Mouse (Mus musculus) midbrain, postnatal 0 days (tissue): ENCODE data around the gene Slc25a13. TPM values are rescaled to one million over a fixed set of nuclear protein-coding genes. Genes with fewer than 3 reads are reported as not detected.

Experiments used
- ATAC-seq: fragments of 200-750 bp; cut with Nextera tagmentation; 2 replicates; pipeline ENCODE4 v1.8.0; 2017; ENCODE audit warnings: moderate number of reproducible peaks, mild to moderate bottlenecking, moderate TSS enrichment, moderate library complexity; ENCODE audit not compliant: low FRiP score
- DNase-seq: peaks from one replicate; pipeline ENCODE4 v3.0.0-alpha.2; 2015; ENCODE audit warnings: low spot score
- H3K27ac ChIP-seq: fragments of 300-500 bp; sonication (generic); 2 replicates; pipeline ENCODE4 v1.5.1; 2014; ENCODE audit warnings: low read depth, mild to moderate bottlenecking, low read length, mixed read lengths
- H3K27me3 ChIP-seq: fragments of 300-500 bp; sonication (generic); 2 replicates; pipeline ENCODE4 v1.6.1; 2014; ENCODE audit warnings: low read length, control low read depth, mixed read lengths; ENCODE audit not compliant: insufficient read depth
- H3K36me3 ChIP-seq: fragments of 300-500 bp; sonication (generic); 2 replicates; pipeline ENCODE4 v1.6.1; 2014; ENCODE audit warnings: low read length, control low read depth, mixed read lengths; ENCODE audit not compliant: insufficient read depth
- H3K4me1 ChIP-seq: fragments of 300-500 bp; sonication (generic); 2 replicates; pipeline ENCODE4 v1.6.1; 2014; ENCODE audit warnings: mild to moderate bottlenecking, control low read depth, antibody characterized with exemption, low read length, mixed read lengths; ENCODE audit not compliant: insufficient read depth
- H3K4me2 ChIP-seq: fragments of 300-500 bp; sonication (generic); 2 replicates; pipeline ENCODE4 v1.6.1; 2014; ENCODE audit warnings: low read depth, mild to moderate bottlenecking, low read length, mixed read lengths; ENCODE audit not compliant: poor library complexity, severe bottlenecking
- H3K4me3 ChIP-seq: fragments of 300-500 bp; sonication (generic); 2 replicates; pipeline ENCODE4 v1.5.1; 2014; ENCODE audit warnings: low read depth, mild to moderate bottlenecking, low read length, moderate library complexity
- H3K9ac ChIP-seq: fragments of 300-500 bp; sonication (generic); replicated peaks from 2 replicates; pipeline ENCODE4 v1.6.1; 2014; ENCODE audit warnings: mild to moderate bottlenecking, low read length, moderate library complexity, mixed read lengths; ENCODE audit not compliant: poor library complexity, severe bottlenecking
- H3K9me3 ChIP-seq: fragments of 300-500 bp; sonication (generic); 2 replicates; pipeline ENCODE4 v1.6.1; 2016; ENCODE audit warnings: low read length, control low read depth
- CTCF ChIP-seq: IDR thresholded peaks from 2 replicates; pipeline ENCODE4 v1.5.1; 2016; ENCODE audit warnings: antibody characterized with exemption, mild to moderate bottlenecking
- WGBS: fragments of 180-500 bp; shearing (Covaris S2); extraction: QIAGEN DNeasy Blood & Tissue Kit; methylation state at CpG from one replicate; pipeline ENCODE4 v1.1.7; 2014; 5-methylcytosine and 5-hydroxymethylcytosine counted together
- polyA plus RNA-seq: library from polyadenylated mRNA; unstranded; fragments of >200 nt; fragmentation: Nextera tagmentation; extraction: Ambion mirVana; gene quantifications from 2 replicates; pipeline ENCODE4 v1.2.1, GENCODE M21; 2015
- total RNA-seq: library from RNA; depleted of rRNA; stranded (reverse); fragments of >200 nt; gene quantifications from 2 replicates; pipeline ENCODE4 v1.2.3, GENCODE M21; 2014

Slc25a13 gene
- total and polyA plus RNA-seq, 2 experiments from 2014 or later = 2.1 to 2.4 TPM

- no peaks in the 10 kb centered on the region for H3K27me3 ChIP-seq
- no peak for TF ChIP-seq CTCF
- no peak overlapping the region for H3K4me2 ChIP-seq
- H3K4me3 ChIP-seq = no peak overlapping the region
- no peaks in the 10 kb centered on the region for H3K36me3 ChIP-seq
- H3K27ac ChIP-seq = no peak overlapping the region
- DNase-seq = no peak
- H3K4me1 ChIP-seq = no peaks in the 10 kb centered on the region
- H3K9ac ChIP-seq = no peak overlapping the region
- no peaks in the 10 kb centered on the region for H3K9me3 ChIP-seq
- 90% methylated on average over 3 of the region's 3 CpGs for WGBS
- no peak for ATAC-seq
Observed at GRCm38 (mm10) chr6:6091016-6091415, 126.0 kb downstream of the Slc25a13 start.

- H3K27ac ChIP-seq = no peak overlapping the region
- no peak overlapping the region for H3K4me2 ChIP-seq
- no peak overlapping the region for H3K9ac ChIP-seq
- no peaks in the 10 kb centered on the region for H3K4me1 ChIP-seq
- H3K4me3 ChIP-seq = no peak overlapping the region
- no peaks in the 10 kb centered on the region for H3K9me3 ChIP-seq
- DNase-seq = peak; percentile 81
- WGBS = 73% methylated on average over 4 of the region's 4 CpGs
- H3K36me3 ChIP-seq = no peaks in the 10 kb centered on the region
- no peak for ATAC-seq
- H3K27me3 ChIP-seq = no peaks in the 10 kb centered on the region
- TF ChIP-seq CTCF = no peak
Observed at GRCm38 (mm10) chr6:6088151-6088550, 128.8 kb downstream of the Slc25a13 start.

GRCm38 (mm10) chr6:6080484-6080883 lies 136.5 kb downstream of the Slc25a13 start:
- H3K9me3 ChIP-seq = no peaks in the 10 kb centered on the region
- H3K4me3 ChIP-seq = no peak overlapping the region
- no peak for TF ChIP-seq CTCF
- no peak overlapping the region for H3K27ac ChIP-seq
- H3K4me2 ChIP-seq = no peak overlapping the region
- H3K9ac ChIP-seq = no peak overlapping the region
- ATAC-seq (no peak), DNase-seq (no peak)
- H3K36me3 ChIP-seq = no peaks in the 10 kb centered on the region
- no peaks in the 10 kb centered on the region for H3K4me1 ChIP-seq
- no peaks in the 10 kb centered on the region for H3K27me3 ChIP-seq
- 67% methylated on average over 1 of the region's 1 CpGs for WGBS

GRCm38 (mm10) chr6:6077234-6077633 lies 139.7 kb downstream of the Slc25a13 start:
- Histone ChIP-seq H3K27me3 (no peaks in the 10 kb centered on the region), H3K4me2 (no peak overlapping the region), H3K9ac (no peak overlapping the region), H3K9me3 (no peaks in the 10 kb centered on the region), H3K4me3 (no peak overlapping the region), H3K27ac (no peak overlapping the region), H3K4me1 (no peaks in the 10 kb centered on the region), H3K36me3 (no peaks in the 10 kb centered on the region)
- WGBS = 87% methylated on average over 4 of the region's 4 CpGs
- DNase-seq (no peak), ATAC-seq (no peak)
- no peak for TF ChIP-seq CTCF

GRCm38 (mm10) chr6:6075940-6076447 lies 141.0 kb downstream of the Slc25a13 start:
- Histone ChIP-seq H3K4me2 (no peak overlapping the region), H3K27me3 (no peaks in the 10 kb centered on the region), H3K27ac (no peak overlapping the region), H3K9ac (no peak overlapping the region), H3K4me1 (no peaks in the 10 kb centered on the region), H3K9me3 (no peaks in the 10 kb centered on the region), H3K36me3 (no peaks in the 10 kb centered on the region), H3K4me3 (no peak overlapping the region)
- no peak for DNase-seq
- 82% methylated on average over 7 of the region's 7 CpGs for WGBS
- no peak for TF ChIP-seq CTCF
- ATAC-seq = no peak

GRCm38 (mm10) chr6:6071038-6071437 lies 145.9 kb downstream of the Slc25a13 start:
- no peaks in the 10 kb centered on the region for H3K36me3 ChIP-seq
- TF ChIP-seq CTCF = no peak
- H3K9ac ChIP-seq = no peak overlapping the region
- no peak for ATAC-seq
- no peak overlapping the region for H3K4me3 ChIP-seq
- DNase-seq = no peak
- H3K27me3 ChIP-seq = no peaks in the 10 kb centered on the region
- WGBS = 75% methylated on average over 7 of the region's 7 CpGs
- H3K27ac ChIP-seq = no peak overlapping the region
- no peaks in the 10 kb centered on the region for H3K4me1 ChIP-seq
- H3K4me2 ChIP-seq = no peak overlapping the region
- H3K9me3 ChIP-seq = no peaks in the 10 kb centered on the region
